Mouse (Mus musculus) embryo, embryonic 11.5 days (tissue): ENCODE data around the gene Gm3238.
"Not testable (repeated sequence)": the region's sequence is repeated elsewhere in the genome, so short reads cannot be mapped to it uniquely, and the experiment has no call there.

Experiments
- DNase-seq: peaks from one replicate; pipeline ENCODE4 v3.0.0-alpha.2; 2012; ENCODE audit warnings: low read depth, low spot score

Gm3238 gene

DNA sequence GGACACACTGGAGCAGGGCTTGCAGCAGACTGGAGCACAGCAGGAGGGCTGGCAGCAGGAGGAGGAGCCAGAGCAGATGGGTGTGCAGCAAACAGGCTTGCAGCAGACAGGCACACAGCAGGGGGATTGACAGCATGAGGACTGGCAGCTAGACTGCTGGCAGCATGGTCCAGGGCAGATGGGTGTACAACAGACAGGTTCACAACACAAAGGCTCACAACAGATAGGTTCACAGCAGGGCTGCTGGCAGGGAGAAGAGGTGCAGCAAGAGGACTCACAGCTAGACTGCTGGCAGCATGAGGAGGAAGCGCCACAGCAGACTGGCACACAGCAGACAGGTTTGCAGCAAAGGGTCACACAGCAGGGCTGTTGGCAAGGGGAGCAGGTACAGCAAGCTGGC is 20.4 kb downstream of the Gm3238 start:
- not testable (repeated sequence) for DNase-seq

DNA sequence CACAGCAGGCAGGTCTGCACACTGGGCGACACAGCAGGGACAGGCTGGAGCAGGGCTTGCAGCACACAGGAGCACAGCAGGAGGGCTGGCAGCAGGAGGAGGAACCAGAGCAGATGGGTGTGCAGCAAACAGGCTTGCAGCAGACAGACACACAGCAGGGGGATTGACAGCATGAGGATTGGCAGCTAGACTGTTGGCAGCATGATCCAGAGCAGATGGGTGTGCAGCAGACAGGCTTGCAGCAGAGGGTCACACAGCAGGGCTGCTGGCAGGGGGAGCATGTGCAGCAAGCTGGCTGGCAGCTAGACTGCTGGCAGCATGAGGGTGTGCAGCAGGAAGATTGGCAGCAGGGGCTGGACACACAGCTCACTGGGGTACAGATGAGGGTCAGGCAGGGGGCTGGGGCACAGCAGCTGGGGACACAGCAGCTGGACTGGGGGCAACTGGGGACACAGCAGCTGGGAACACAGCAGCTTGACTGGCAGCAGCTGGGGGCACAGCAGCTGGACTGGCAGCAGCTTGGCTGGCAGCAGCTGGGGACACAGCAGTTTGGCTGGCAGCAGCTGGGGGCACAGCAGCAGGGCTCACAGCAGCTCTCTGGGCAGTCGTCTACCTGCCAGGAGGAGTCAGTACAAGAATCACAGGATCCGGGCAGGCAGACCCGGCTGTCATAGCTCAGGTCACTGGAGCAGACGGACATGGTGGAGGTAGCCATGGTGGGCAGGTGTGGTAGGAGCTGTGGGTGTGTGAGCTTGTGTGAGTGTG is 29.0 kb downstream of the Gm3238 start, which contains the start of gene Gm18596:
Gene Gm18596 (minus strand): TSS at position 715 of the 765 bp plus-strand sequence.
- not testable (repeated sequence) for DNase-seq

DNA sequence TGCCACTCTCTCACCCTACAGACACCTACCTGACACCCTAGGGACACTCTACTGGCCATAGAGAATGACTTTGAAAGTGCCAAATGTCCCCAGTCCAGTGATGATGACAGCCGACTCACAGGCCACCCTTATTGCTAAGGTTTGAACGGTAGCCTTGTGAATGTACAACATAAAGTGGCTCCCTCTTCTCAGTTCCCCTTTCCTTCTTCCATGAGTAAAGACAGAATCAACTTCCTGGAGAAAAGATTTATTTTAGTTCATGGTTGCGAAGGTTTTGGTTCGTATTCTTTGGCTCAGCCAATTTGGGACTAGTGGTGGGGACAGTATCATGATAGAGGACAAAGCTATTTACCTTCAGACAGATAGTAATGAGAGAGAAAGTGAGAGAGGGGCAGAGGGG is 32.2 kb downstream of the Gm3238 start:
- DNase-seq, result no peak

DNA sequence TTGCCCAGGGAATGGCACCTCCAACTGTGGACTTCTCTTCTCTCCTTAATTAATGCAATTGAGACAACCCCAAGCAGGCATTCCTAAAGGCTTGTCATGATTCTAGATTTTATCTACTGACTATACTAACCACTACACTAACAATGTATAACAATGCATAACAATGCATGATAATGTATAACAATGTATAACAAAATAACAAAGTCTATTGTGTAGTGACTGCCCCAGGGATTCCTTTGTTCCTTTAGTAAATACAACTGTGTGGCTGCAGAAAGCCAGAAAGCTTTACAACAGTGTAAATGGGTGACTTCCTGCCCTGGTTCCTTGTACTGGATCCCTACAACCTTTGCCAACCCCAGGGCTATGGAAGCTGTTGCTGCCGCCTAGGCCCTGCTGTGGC is 35.2 kb downstream of the Gm3238 start:
- no peak for DNase-seq

DNA sequence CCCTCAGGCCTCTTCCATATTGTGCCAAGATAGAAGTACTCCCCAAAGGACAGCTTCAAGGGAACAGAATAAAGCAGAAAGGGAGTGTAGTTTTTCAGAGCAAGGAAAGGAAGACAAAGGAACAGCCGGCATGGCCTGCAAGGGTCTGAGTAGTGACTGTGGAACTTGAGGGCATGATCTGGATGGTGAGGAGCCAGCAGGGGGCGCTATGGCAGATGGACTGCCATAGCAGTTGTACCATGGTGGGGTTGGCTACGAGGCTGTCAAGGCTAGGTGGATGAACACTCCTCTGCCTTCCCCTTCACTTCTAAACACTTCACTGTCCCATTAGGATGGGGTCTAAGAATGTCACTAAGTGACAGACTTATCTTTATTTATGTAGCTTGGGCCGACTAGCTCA is 41.9 kb downstream of the Gm3238 start:
- no peak for DNase-seq

DNA sequence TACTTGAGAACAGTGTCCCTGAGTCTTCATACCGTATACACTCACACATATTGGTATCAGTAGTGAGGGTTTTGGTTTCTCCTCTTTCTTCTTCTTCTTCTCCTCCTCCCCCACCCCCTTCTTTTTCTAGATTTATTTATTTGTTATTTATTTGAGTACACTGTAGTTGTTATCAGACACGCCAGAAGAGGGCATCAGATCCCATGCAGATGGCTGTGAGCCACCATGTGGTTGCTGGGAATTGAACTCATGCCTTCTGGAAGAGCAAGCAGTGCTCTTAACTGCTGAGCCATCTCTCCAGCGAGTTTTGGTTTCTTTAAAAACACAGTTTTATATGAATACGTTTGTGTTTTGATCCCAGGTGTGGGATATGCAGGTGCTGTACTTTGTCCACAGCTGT is 42.8 kb downstream of the Gm3238 start:
- no peak for DNase-seq

DNA sequence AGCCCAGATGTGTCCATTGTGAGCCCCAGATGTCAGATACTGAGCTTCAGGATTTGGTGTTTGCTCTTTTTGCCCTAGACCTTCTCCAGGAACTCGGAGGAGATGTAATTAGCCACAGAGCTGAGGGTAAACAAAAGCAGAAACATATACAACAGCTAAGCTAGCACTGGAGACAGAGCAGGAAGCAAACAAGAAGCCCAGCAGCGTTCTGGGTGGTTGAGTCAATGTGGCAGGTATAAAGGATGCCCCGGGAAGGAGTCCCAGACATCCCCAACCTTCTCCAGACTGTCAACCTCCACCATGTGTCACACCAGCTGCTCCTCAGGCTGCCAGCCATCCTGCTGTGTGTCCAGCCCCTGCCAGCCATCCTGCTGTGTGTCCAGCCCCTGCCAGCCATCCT is 44.9 kb downstream of the Gm3238 start, which contains the start of gene Gm10100:
Gene Gm10100 (plus strand): TSS at position 301 of the 400 bp plus-strand sequence.
- DNase-seq, result no peak

DNA sequence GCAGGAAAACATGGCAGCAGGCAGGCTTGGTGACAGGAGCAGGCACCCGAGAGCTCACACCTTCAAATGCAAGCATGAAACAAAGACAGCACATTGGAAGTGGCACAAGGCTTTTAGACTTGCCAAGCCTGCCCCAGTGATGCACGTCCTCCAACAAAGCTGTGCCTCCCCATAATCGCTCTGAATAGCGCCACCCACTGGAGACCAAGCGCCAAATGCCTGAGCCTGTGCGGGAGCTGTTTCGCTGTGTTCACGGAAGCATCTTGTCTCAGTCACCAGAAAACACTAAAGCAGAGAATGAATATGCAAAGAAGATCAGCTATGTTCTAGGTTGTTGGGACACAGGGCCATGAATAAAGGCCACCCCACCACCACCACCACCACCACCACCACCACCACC is 46.3 kb downstream of the Gm3238 start:
- no peak for DNase-seq
